Mouse (Mus musculus) ES-E14 (cell line): ENCODE results near the gene Rps18. TPM values are rescaled to one million over a fixed set of nuclear protein-coding genes. Genes with fewer than 3 reads are reported as not detected.

Source experiments
- DNase-seq: peaks from one replicate; pipeline ENCODE4 v3.0.0-alpha.2; 2013; ENCODE audit warnings: low read depth, low spot score
- H3K27ac ChIP-seq: 2 replicates; pipeline ENCODE4 v1.5.1; 2012; ENCODE audit warnings: low read depth, mild to moderate bottlenecking, low read length, moderate library complexity, mixed read lengths; ENCODE audit not compliant: poor library complexity, insufficient read depth, severe bottlenecking
- H3K36me3 ChIP-seq: 2 replicates; pipeline ENCODE4 v1.6.1; 2012; ENCODE audit warnings: mild to moderate bottlenecking, low read length, moderate library complexity, mixed read lengths; ENCODE audit not compliant: control insufficient read depth, poor library complexity, insufficient read depth, severe bottlenecking
- H3K4me1 ChIP-seq, 2 experiments: fragments of 150-350 bp in 1 of 2; sonication (generic) in 1 of 2; 2 replicates each; pipeline ENCODE4 v1.6.1; 2012; ENCODE audit warnings: low read length in 2 of 2, mild to moderate bottlenecking in 1 of 2, mixed read lengths in 1 of 2; ENCODE audit not compliant: control insufficient read depth in 2 of 2, insufficient read depth in 2 of 2, poor library complexity in 1 of 2
- H3K4me3 ChIP-seq, 2 experiments: fragments of 150-350 bp in 1 of 2; sonication (generic) in 1 of 2; 2 replicates each; pipeline ENCODE4 v1.5.1; 2012; ENCODE audit warnings: low read length in 2 of 2, low read depth in 1 of 2, mild to moderate bottlenecking in 1 of 2, mixed read lengths in 1 of 2; ENCODE audit not compliant: insufficient read depth in 1 of 2, poor library complexity in 1 of 2, severe bottlenecking in 1 of 2
- H3K9ac ChIP-seq: 2 replicates; pipeline ENCODE4 v1.6.1; 2012; ENCODE audit warnings: low read depth, mild to moderate bottlenecking, low read length, mixed read lengths; ENCODE audit not compliant: poor library complexity, insufficient read depth, severe bottlenecking
- H3K9me3 ChIP-seq: fragments of 150-350 bp; sonication (generic); 2 replicates; pipeline ENCODE4 v1.6.1; 2012; ENCODE audit warnings: low read depth, mild to moderate bottlenecking, low read length; ENCODE audit not compliant: control insufficient read depth, insufficient read depth
- CHD2 ChIP-seq: IDR thresholded peaks from 2 replicates; pipeline ENCODE4 v1.6.1; 2014; ENCODE audit warnings: mild to moderate bottlenecking, low read depth, low read length, inconsistent platforms
- HCFC1 ChIP-seq: IDR thresholded peaks from 2 replicates; pipeline ENCODE4 v1.6.1; 2012; ENCODE audit warnings: low read length, inconsistent platforms, borderline replicate concordance; ENCODE audit not compliant: insufficient read depth
- MAFK ChIP-seq: IDR thresholded peaks from 2 replicates; pipeline ENCODE4 v1.6.1; 2014; ENCODE audit warnings: mild to moderate bottlenecking, low read depth, low read length, inconsistent platforms; ENCODE audit not compliant: insufficient read depth
- ZC3H11A ChIP-seq: IDR thresholded peaks from 2 replicates; pipeline ENCODE4 v1.6.1; 2012; ENCODE audit warnings: low read depth, mild to moderate bottlenecking, inconsistent platforms, low read length, borderline replicate concordance
- ZNF384 ChIP-seq: IDR thresholded peaks from 2 replicates; pipeline ENCODE4 v1.6.1; 2012; ENCODE audit warnings: low read depth, low read length, inconsistent platforms
- in situ Hi-C, 2 experiments: fragments of 600-800 bp; cut with MboI; formaldehyde crosslinking; loops; one replicate each; pipeline ENCODE4 v1.15.1; 2025; ENCODE audit warnings: low sequenced_read_pairs in 2 of 2, inconsistent platforms in 1 of 2; ENCODE audit not compliant: unreplicated experiment in 2 of 2
- total RNA-seq: library from RNA; depleted of rRNA; stranded (reverse); fragments of 300-350 nt; gene quantifications from 2 replicates; pipeline ENCODE4 v1.2.3, GENCODE M21; 2012

Gene Rps18
- total RNA-seq, 1 experiment: 4,706 TPM

GRCm38 (mm10) chr17:33917656-33918292, 38.0 kb downstream of the Rps18 start:
- H3K27ac ChIP-seq: no peak overlapping the region

GRCm38 (mm10) chr17:33916847-33917655, 38.8 kb downstream of the Rps18 start:
- TF ChIP-seq ZC3H11A: no peak
- TF ChIP-seq ZNF384: no peak
- TF ChIP-seq MAFK: no peak
- no peak for TF ChIP-seq HCFC1
- TF ChIP-seq CHD2: no peak
- Histone ChIP-seq H3K4me3 (peak overlapping the region; percentile 64 to 93), H3K4me1 (peaks cover 1 to 23% of the 10 kb centered on the region in 2 experiments; a peak in 2 of 4 replicates), H3K36me3 (peaks cover 32% of the 10 kb centered on the region), H3K9ac (peak overlapping the region; percentile 27; the same call in 1 of the 2 replicates), H3K9me3 (no peaks in the 10 kb centered on the region), H3K27ac (no peak overlapping the region; the same call in 1 of the 2 replicates)
- in situ Hi-C loops: no loop called here
- DNase-seq: no peak

More at GRCm38 (mm10) chr17:33917656-33918292, 38.0 kb downstream of the Rps18 start:
- TF ChIP-seq ZC3H11A (no peak), HCFC1 (no peak), CHD2 (no peak), MAFK (no peak), ZNF384 (no peak)
- in situ Hi-C loops: no loop called here
- no peak for DNase-seq
- H3K4me1 ChIP-seq: peaks cover 0 to 23% of the 10 kb centered on the region in 2 experiments; a peak in 2 of 4 replicates
- H3K9me3 ChIP-seq: no peaks in the 10 kb centered on the region
- peak overlapping the region; percentile 63 to 64 for H3K4me3 ChIP-seq
- H3K9ac ChIP-seq: peak overlapping the region; percentile 46; the same call in 1 of the 2 replicates
- H3K36me3 ChIP-seq: peaks cover 25% of the 10 kb centered on the region

- DNase-seq: no peak
- Histone ChIP-seq H3K4me1 (peaks cover 3 to 23% of the 10 kb centered on the region in 2 experiments; a peak in 2 of 4 replicates), H3K9ac (peak overlapping the region; percentile 73), H3K9me3 (no peaks in the 10 kb centered on the region), H3K36me3 (peaks cover 39% of the 10 kb centered on the region), H3K27ac (peak overlapping the region; percentile 83; the same call in 1 of the 2 replicates), H3K4me3 (peak overlapping the region; percentile 63 to 93)
- in situ Hi-C loops: no loop called here
- TF ChIP-seq CHD2 (no peak), ZNF384 (no peak), HCFC1 (no peak), MAFK (no peak), ZC3H11A (no peak)
These were observed 39.5 kb downstream of the Rps18 start for GRCm38 (mm10) chr17:33916294-33916693.

- TF ChIP-seq HCFC1: peak; percentile 40; the same call in 1 of the 2 replicates
- TF ChIP-seq ZNF384: no peak
- TF ChIP-seq ZC3H11A: no peak
- TF ChIP-seq MAFK: no peak
- TF ChIP-seq CHD2: peak; percentile 75; the same call in 1 of the 2 replicates
- H3K9me3 ChIP-seq: no peaks in the 10 kb centered on the region
- peak within 1 kb of the TSS; percentile 83 for H3K27ac ChIP-seq
- peaks cover 44% of the 10 kb centered on the region for H3K36me3 ChIP-seq
- H3K4me1 ChIP-seq: peaks cover 3 to 23% of the 10 kb centered on the region in 2 experiments; a peak in 2 of 4 replicates
- peak; percentile 99 for DNase-seq
- H3K9ac ChIP-seq: peak within 1 kb of the TSS; percentile 75
- in situ Hi-C loops: no loop called here
- H3K4me3 ChIP-seq: peak within 1 kb of the TSS; percentile 63 to 93
These were observed 40.0 kb downstream of the Rps18 start, which contains the start of the genes Tapbp and Zbtb22 for GRCm38 (mm10) chr17:33915671-33916250. Gene Tapbp (plus strand): TSS chr17:33915899. Gene Zbtb22 (plus strand): TSS chr17:33915904.
